Mouse (Mus musculus) stomach, embryonic 14.5 days (tissue): Measurements from ENCODE around the gene Src. TPM values are rescaled to one million over a fixed set of nuclear protein-coding genes. Genes with fewer than 3 reads are reported as not detected.

Experiments
- ATAC-seq: fragments of 200-750 bp; cut with Nextera tagmentation; 2 replicates; pipeline ENCODE4 v1.8.0; 2017; ENCODE audit warnings: low read depth, moderate TSS enrichment; ENCODE audit not compliant: insufficient number of reproducible peaks, insufficient read depth, low FRiP score
- H3K27ac ChIP-seq: fragments of 300-500 bp; sonication (generic); 2 replicates; pipeline ENCODE4 v1.5.1; 2014; ENCODE audit warnings: mild to moderate bottlenecking, low read length, moderate library complexity, mixed read lengths
- H3K27me3 ChIP-seq: fragments of 300-500 bp; sonication (generic); 2 replicates; pipeline ENCODE4 v1.6.1; 2014; ENCODE audit warnings: low read length, control low read depth, mixed read lengths; ENCODE audit not compliant: control insufficient read depth, insufficient read depth
- H3K36me3 ChIP-seq: fragments of 300-500 bp; sonication (generic); 2 replicates; pipeline ENCODE4 v1.6.1; 2014; ENCODE audit warnings: mild to moderate bottlenecking, control low read depth, low read length, moderate library complexity, mixed read lengths; ENCODE audit not compliant: control insufficient read depth, insufficient read depth
- H3K4me1 ChIP-seq: fragments of 300-500 bp; sonication (generic); 2 replicates; pipeline ENCODE4 v1.6.1; 2014; ENCODE audit warnings: low read length, control low read depth, mixed read lengths; ENCODE audit not compliant: control insufficient read depth, insufficient read depth
- H3K4me2 ChIP-seq: fragments of 300-500 bp; sonication (generic); replicated peaks from 2 replicates; pipeline ENCODE4 v1.6.1; 2014; ENCODE audit warnings: low read depth, low read length, control low read depth
- H3K4me3 ChIP-seq: fragments of 300-500 bp; sonication (generic); 2 replicates; pipeline ENCODE4 v1.5.1; 2014; ENCODE audit warnings: low read depth, low read length, control low read depth
- H3K9ac ChIP-seq: fragments of 300-500 bp; sonication (generic); replicated peaks from 2 replicates; pipeline ENCODE4 v1.6.1; 2014; ENCODE audit warnings: low read depth, mild to moderate bottlenecking, control low read depth, low read length, moderate library complexity, mixed read lengths
- H3K9me3 ChIP-seq: fragments of 300-500 bp; sonication (generic); 2 replicates; pipeline ENCODE4 v1.6.1; 2016; ENCODE audit warnings: low read depth, low read length, control low read depth; ENCODE audit not compliant: control insufficient read depth
- WGBS: fragments of 180-500 bp; shearing (Covaris S2); extraction: QIAGEN DNeasy Blood & Tissue Kit; methylation state at CpG from one replicate; pipeline ENCODE4 v1.1.7; 2014; 5-methylcytosine and 5-hydroxymethylcytosine counted together
- polyA plus RNA-seq: library from polyadenylated mRNA; unstranded; fragments of >200 nt; fragmentation: Nextera tagmentation; extraction: Ambion mirVana; gene quantifications from 2 replicates; pipeline ENCODE4 v1.2.1, GENCODE M21; 2014

The Src gene
- polyA plus RNA-seq, 1 experiment from 2014 or later: 17.1 TPM

GRCm38 (mm10) chr2:157501324-157501723, 83.1 kb downstream of the Src start:
- Histone ChIP-seq H3K4me2 (no peak overlapping the region), H3K9me3 (no peaks in the 10 kb centered on the region), H3K4me1 (peaks cover 3% of the 10 kb centered on the region; the same call in 1 of the 2 replicates), H3K36me3 (no peaks in the 10 kb centered on the region), H3K27me3 (no peaks in the 10 kb centered on the region), H3K9ac (no peak overlapping the region), H3K4me3 (no peak overlapping the region), H3K27ac (no peak overlapping the region)
- no peak for ATAC-seq
- 65% methylated on average over 4 of the region's 4 CpGs for WGBS

GRCm38 (mm10) chr2:157506779-157507178, 88.5 kb downstream of the Src start:
- Histone ChIP-seq H3K36me3 (no peaks in the 10 kb centered on the region), H3K4me3 (no peak overlapping the region), H3K27ac (no peak overlapping the region), H3K4me1 (0 out of 2 replicates have a peak, but pooled peaks cover 3% of the 10 kb centered on the region), H3K4me2 (peak overlapping the region; percentile 25), H3K9me3 (no peaks in the 10 kb centered on the region), H3K9ac (no peak overlapping the region), H3K27me3 (no peaks in the 10 kb centered on the region)
- peak; percentile 23; the same call in 1 of the 2 replicates for ATAC-seq
- 15% methylated on average over 14 of the region's 14 CpGs for WGBS

DNA sequence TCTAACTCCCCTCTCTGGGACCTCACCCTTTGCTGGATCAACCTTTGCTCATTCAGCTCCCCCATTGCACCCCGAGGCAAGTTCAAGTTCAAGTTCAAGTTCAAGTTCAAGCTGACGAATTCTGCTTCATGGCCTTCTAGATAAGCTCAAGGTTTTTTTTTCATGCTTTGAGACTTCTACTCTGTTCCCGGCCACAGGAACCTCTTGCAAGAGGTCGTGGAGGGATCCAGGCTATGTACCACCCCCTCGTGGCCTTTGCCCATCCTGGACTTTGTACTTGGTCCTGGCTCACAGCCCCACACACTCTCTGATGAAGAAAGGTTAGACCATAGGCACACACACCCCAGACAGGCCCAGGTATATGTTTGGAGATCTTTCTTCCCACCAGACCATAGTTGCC, 90.9 kb downstream of the Src start:
- ATAC-seq: no peak
- 75% methylated on average over 5 of the region's 5 CpGs for WGBS
- Histone ChIP-seq H3K9me3 (no peaks in the 10 kb centered on the region), H3K36me3 (no peaks in the 10 kb centered on the region), H3K27me3 (no peaks in the 10 kb centered on the region), H3K4me2 (no peak overlapping the region), H3K4me1 (peaks cover 7% of the 10 kb centered on the region; the same call in 1 of the 2 replicates), H3K4me3 (no peak overlapping the region), H3K9ac (no peak overlapping the region), H3K27ac (no peak overlapping the region)

- no peak overlapping the region for H3K4me3 ChIP-seq
- no peaks in the 10 kb centered on the region for H3K9me3 ChIP-seq
- H3K4me2 ChIP-seq: no peak overlapping the region
- no peaks in the 10 kb centered on the region for H3K36me3 ChIP-seq
- H3K9ac ChIP-seq: no peak overlapping the region
- no peak overlapping the region for H3K27ac ChIP-seq
- H3K27me3 ChIP-seq: no peaks in the 10 kb centered on the region
- ATAC-seq: no peak
- WGBS: 77% methylated on average over 4 of the region's 4 CpGs
- peaks cover 11% of the 10 kb centered on the region for H3K4me1 ChIP-seq
These were observed 91.8 kb downstream of the Src start for GRCm38 (mm10) chr2:157510031-157510430.

- no peak for ATAC-seq
- Histone ChIP-seq H3K36me3 (no peaks in the 10 kb centered on the region), H3K27me3 (no peaks in the 10 kb centered on the region), H3K9ac (no peak overlapping the region), H3K27ac (no peak overlapping the region), H3K4me2 (no peak overlapping the region), H3K4me3 (no peak overlapping the region), H3K9me3 (no peaks in the 10 kb centered on the region), H3K4me1 (peaks cover 8% of the 10 kb centered on the region)
- 74% methylated on average over 9 of the region's 9 CpGs for WGBS
These were observed 94.6 kb downstream of the Src start for GRCm38 (mm10) chr2:157512859-157513258.

DNA sequence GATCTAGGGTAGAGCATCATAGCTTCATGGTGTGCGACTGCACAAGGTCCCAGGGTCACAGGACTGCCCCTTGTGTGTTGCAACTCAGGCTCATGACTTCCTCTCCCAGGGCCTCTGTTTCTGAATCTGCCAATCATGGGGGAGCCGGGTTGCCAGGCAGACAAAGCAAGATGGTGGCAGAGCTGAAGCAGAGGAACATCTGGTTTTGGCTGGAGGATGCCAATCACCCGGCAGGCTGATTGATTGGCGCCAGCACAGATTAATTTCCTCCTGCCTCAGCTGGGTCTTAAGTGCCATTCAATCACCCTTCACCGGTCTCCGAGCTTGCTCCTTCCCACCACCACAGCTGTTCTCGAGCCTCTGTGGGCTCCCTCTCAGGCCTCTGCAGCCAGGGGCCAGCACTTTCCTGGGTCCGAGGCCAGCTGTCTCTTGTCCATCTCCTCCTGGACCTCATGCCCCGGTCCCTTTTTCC, 95.5 kb downstream of the Src start:
- ATAC-seq: no peak
- Histone ChIP-seq H3K9me3 (no peaks in the 10 kb centered on the region), H3K4me1 (peaks cover 8% of the 10 kb centered on the region), H3K36me3 (no peaks in the 10 kb centered on the region), H3K27me3 (no peaks in the 10 kb centered on the region), H3K9ac (no peak overlapping the region), H3K4me3 (no peak overlapping the region), H3K27ac (no peak overlapping the region), H3K4me2 (no peak overlapping the region)
- WGBS: 30% methylated on average over 9 of the region's 9 CpGs

DNA sequence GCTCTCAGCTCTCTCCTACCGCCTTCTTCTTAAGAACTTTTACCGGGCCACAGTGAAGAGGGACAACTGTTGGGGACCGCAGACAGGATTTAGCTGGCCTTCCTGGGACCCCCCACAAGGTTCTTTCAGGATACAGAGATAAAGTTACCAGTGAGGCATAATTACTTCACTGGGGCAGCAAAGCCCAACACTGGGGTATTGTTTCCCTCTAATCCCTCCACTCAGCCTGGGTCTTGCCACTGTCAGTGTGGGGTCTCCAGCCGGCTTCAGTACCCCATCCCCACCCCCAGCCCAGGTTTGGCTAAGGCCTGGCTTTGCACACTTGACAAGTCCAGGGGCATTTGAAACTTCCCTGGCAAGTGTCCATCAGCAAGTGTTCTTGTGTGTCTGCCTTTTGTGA, 96.1 kb downstream of the Src start:
- 22% methylated on average over 4 of the region's 4 CpGs for WGBS
- no peak for ATAC-seq
- Histone ChIP-seq H3K4me2 (no peak overlapping the region), H3K4me3 (no peak overlapping the region), H3K4me1 (peaks cover 8% of the 10 kb centered on the region), H3K27ac (no peak overlapping the region), H3K27me3 (no peaks in the 10 kb centered on the region), H3K9ac (no peak overlapping the region), H3K9me3 (no peaks in the 10 kb centered on the region), H3K36me3 (no peaks in the 10 kb centered on the region)

- Histone ChIP-seq H3K9me3 (no peaks in the 10 kb centered on the region), H3K9ac (no peak overlapping the region), H3K4me2 (no peak overlapping the region), H3K27ac (no peak overlapping the region), H3K27me3 (no peaks in the 10 kb centered on the region), H3K4me1 (peaks cover 8% of the 10 kb centered on the region), H3K36me3 (no peaks in the 10 kb centered on the region), H3K4me3 (no peak overlapping the region)
- WGBS: 57% methylated on average over 6 of the region's 6 CpGs
- ATAC-seq: no peak
These were observed 99.3 kb downstream of the Src start for GRCm38 (mm10) chr2:157517526-157517925.

GRCm38 (mm10) chr2:157518451-157518850, 100.2 kb downstream of the Src start:
- H3K27me3 ChIP-seq: no peaks in the 10 kb centered on the region
- H3K4me1 ChIP-seq: peaks cover 8% of the 10 kb centered on the region
- no peak overlapping the region for H3K9ac ChIP-seq
- ATAC-seq: no peak
- no peak overlapping the region for H3K4me3 ChIP-seq
- no peaks in the 10 kb centered on the region for H3K9me3 ChIP-seq
- no peaks in the 10 kb centered on the region for H3K36me3 ChIP-seq
- no peak overlapping the region for H3K4me2 ChIP-seq
- 39% methylated on average over 7 of the region's 7 CpGs for WGBS
- H3K27ac ChIP-seq: no peak overlapping the region
